Mouse (Mus musculus) c-Kit-negative CD71-positive TER-119-positive erythroid progenitor cells, embryonic 14.5 days (primary cell): ENCODE results near the gene Vopp1.
A peak's percentile ranks its signal among the peaks of the same experiment; 100 is the strongest.

Source experiments
- DNase-seq: peaks from one replicate; pipeline ENCODE4 v3.0.0-alpha.2; 2013; ENCODE audit warnings: low read depth, low spot score

The Vopp1 gene

GRCm38 (mm10) chr6:57702743-57703499, 122.0 kb downstream of the Vopp1 start:
- peak; percentile 91 for DNase-seq

DNA sequence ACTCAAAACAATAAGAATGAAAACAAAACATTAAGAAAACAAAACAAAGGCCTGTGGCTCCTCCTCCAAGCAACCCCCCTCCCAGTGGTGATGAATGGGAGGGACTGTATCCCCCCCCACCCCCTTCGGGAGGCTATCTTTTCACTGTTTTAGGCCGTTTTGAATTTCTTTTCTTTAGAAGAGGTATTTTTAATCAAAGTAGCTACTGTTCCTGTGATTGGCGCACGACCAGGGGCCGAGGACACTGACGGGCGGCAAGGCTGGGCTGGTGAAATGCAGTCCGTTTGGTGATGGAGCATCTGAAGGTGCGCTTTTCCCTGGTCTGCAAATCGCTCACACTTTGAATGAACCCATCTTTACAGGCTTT, 122.6 kb downstream of the Vopp1 start, which contains the start of gene Lancl2:
Gene Lancl2, plus strand, starts transcription at position 165 of the 367 bp plus-strand sequence.
- DNase-seq, result no peak

DNA sequence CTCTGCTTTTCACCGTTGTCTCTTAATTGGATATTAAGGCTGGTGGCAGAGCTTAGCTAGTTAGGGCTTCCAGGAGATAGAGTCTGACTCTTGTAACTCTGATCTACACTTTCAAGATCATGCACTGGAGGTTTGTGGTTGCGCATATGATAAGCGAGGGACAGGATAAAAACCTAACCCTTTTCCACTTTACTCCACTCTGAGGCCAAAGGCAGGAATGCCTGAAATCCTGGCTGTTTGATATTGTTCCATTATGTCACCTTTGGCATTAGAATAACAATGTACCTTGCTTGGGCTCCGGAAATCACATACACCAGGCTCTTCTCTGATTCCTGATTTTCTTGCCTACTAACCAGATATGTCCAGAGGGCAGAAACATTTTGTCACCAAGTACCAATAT, 123.3 kb downstream of the Vopp1 start:
- no peak for DNase-seq

DNA sequence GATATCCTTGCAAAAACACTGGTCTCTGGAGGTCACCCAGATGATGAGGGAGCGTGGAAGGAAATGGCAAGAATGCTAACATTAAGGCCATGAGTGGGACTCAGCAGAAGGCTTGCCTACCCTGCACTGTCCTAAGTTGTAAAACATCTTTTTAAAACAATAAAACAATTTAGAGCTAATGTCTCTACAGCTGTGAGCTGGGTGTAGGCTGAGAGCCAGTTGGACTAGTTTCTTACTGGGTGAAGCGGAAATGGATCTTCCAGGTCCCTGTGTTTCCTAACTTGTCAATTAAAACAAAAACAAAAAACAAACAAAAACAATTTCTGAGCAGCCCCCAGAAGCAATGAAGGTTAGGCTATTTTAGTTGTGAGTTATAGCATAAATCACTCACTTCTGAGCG, 131.8 kb downstream of the Vopp1 start:
- no peak for DNase-seq

- DNase-seq, result peak; percentile 73
Observed at GRCm38 (mm10) chr6:57691467-57692261, 133.3 kb downstream of the Vopp1 start, which contains the start of gene Pyurf. Gene Pyurf, minus strand, starts transcription at chr6:57692078.

- no peak for DNase-seq
Observed at GRCm38 (mm10) chr6:57684156-57684555, 140.8 kb downstream of the Vopp1 start.
